Mouse (Mus musculus) forebrain, embryonic 16.5 days (tissue): Measurements from ENCODE around the gene Smo. TPM values are rescaled to one million over a fixed set of nuclear protein-coding genes. Genes with fewer than 3 reads are reported as not detected.
"Not testable (repeated sequence)": the region's sequence is repeated elsewhere in the genome, so short reads cannot be mapped to it uniquely, and the experiment has no call there.

Source experiments
- ATAC-seq: fragments of 200-750 bp; cut with Nextera tagmentation; 2 replicates; pipeline ENCODE4 v1.8.0; 2017; ENCODE audit warnings: mild to moderate bottlenecking, moderate library complexity
- H3K27ac ChIP-seq: fragments of 300-500 bp; sonication (generic); 2 replicates; pipeline ENCODE4 v1.5.1; 2014; ENCODE audit warnings: low read length, control low read depth
- H3K27me3 ChIP-seq: fragments of 300-500 bp; sonication (generic); replicated peaks from 2 replicates; pipeline ENCODE4 v1.6.1; 2014; ENCODE audit warnings: low read length; ENCODE audit not compliant: control insufficient read depth, insufficient read depth
- H3K36me3 ChIP-seq: fragments of 300-500 bp; sonication (generic); 2 replicates; pipeline ENCODE4 v1.6.1; 2014; ENCODE audit not compliant: control insufficient read depth, insufficient read depth
- H3K4me1 ChIP-seq: fragments of 300-500 bp; sonication (generic); replicated peaks from 2 replicates; pipeline ENCODE4 v1.6.1; 2014; ENCODE audit warnings: low read length; ENCODE audit not compliant: control insufficient read depth, insufficient read depth
- H3K4me2 ChIP-seq: fragments of 300-500 bp; sonication (generic); 2 replicates; pipeline ENCODE4 v1.6.1; 2014; ENCODE audit warnings: mild to moderate bottlenecking, low read length, control low read depth
- H3K4me3 ChIP-seq: fragments of 300-500 bp; sonication (generic); replicated peaks from 2 replicates; pipeline ENCODE4 v1.5.1; 2014; ENCODE audit warnings: mild to moderate bottlenecking, low read length, control low read depth
- H3K9ac ChIP-seq: fragments of 300-500 bp; sonication (generic); replicated peaks from 2 replicates; pipeline ENCODE4 v1.6.1; 2014; ENCODE audit warnings: low read depth, low read length, control low read depth
- H3K9me3 ChIP-seq: fragments of 300-500 bp; sonication (generic); 2 replicates; pipeline ENCODE4 v1.6.1; 2016; ENCODE audit warnings: low read length; ENCODE audit not compliant: control insufficient read depth
- WGBS: fragments of 180-500 bp; shearing (Covaris S2); extraction: QIAGEN DNeasy Blood & Tissue Kit; methylation state at CpG from one replicate; pipeline ENCODE4 v1.1.7; 2014; 5-methylcytosine and 5-hydroxymethylcytosine counted together
- polyA plus RNA-seq: library from polyadenylated mRNA; unstranded; fragments of >200 nt; fragmentation: Nextera tagmentation; extraction: Ambion mirVana; gene quantifications from 2 replicates; pipeline ENCODE4 v1.2.1, GENCODE M21; 2015

Gene Smo
- polyA plus RNA-seq, 1 experiment from 2014 or later = 11.5 TPM

- H3K36me3 ChIP-seq = no peaks in the 10 kb centered on the region
- WGBS = 85% methylated on average over 3 of the region's 3 CpGs
- H3K4me1 ChIP-seq = 0 out of 2 replicates have a peak, but pooled peaks cover 3% of the 10 kb centered on the region
- no peak overlapping the region for H3K4me2 ChIP-seq
- no peak for ATAC-seq
- peaks cover 6% of the 10 kb centered on the region for H3K9me3 ChIP-seq
- H3K4me3 ChIP-seq = no peak overlapping the region
- H3K9ac ChIP-seq = no peak overlapping the region
- no peak overlapping the region for H3K27ac ChIP-seq
- H3K27me3 ChIP-seq = no peaks in the 10 kb centered on the region
Measured at GRCm38 (mm10) chr6:29751466-29752152, 16.3 kb downstream of the Smo start.

DNA sequence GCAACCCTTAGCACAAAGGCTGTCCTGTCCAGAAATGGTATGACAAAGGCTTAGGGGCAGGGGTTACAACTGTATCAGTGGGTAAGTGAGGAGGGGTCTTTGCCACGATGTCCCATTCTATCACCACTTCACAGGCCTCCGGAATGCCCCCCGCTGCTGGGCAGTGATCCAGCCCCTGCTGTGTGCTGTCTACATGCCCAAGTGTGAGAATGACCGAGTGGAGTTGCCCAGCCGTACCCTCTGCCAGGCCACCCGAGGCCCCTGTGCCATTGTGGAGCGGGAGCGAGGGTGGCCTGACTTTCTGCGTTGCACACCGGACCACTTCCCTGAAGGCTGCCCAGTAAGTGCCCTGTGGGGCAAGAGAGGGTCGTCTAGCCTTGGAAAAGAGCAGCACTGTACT, 18.0 kb downstream of the Smo start:
- Histone ChIP-seq H3K27ac (no peak overlapping the region), H3K4me2 (no peak overlapping the region), H3K4me3 (no peak overlapping the region), H3K36me3 (no peaks in the 10 kb centered on the region), H3K27me3 (no peaks in the 10 kb centered on the region), H3K9ac (no peak overlapping the region), H3K9me3 (peaks cover 3% of the 10 kb centered on the region), H3K4me1 (0 out of 2 replicates have a peak, but pooled peaks cover 5% of the 10 kb centered on the region)
- 70% methylated on average over 11 of the region's 11 CpGs for WGBS
- no peak for ATAC-seq

DNA sequence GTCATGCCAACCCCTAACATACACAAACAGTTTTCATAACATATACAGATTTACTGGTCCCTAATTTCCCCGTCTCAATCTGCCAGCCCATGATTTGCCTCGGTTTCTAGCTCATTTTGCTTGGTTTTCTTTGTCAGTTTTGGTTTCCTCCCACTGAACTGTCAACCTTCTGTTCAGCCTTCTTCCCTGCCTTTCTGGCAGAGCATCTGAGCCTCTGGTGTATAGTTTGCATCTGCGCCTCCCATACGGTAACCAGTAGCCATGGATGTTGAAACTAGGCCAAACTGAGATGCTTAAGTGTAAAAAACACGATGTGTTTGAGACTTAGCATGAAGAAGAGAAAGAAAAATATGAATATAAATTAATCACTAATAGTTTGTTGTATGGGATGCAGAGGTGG, 20.7 kb downstream of the Smo start:
- ATAC-seq = peak; percentile 52
- Histone ChIP-seq H3K4me2 (no peak overlapping the region), H3K4me1 (0 out of 2 replicates have a peak, but pooled peaks cover 5% of the 10 kb centered on the region), H3K4me3 (no peak overlapping the region), H3K27me3 (no peaks in the 10 kb centered on the region), H3K9me3 (no peaks in the 10 kb centered on the region), H3K9ac (no peak overlapping the region), H3K27ac (no peak overlapping the region), H3K36me3 (no peaks in the 10 kb centered on the region)
- 73% methylated on average over 5 of the region's 5 CpGs for WGBS

DNA sequence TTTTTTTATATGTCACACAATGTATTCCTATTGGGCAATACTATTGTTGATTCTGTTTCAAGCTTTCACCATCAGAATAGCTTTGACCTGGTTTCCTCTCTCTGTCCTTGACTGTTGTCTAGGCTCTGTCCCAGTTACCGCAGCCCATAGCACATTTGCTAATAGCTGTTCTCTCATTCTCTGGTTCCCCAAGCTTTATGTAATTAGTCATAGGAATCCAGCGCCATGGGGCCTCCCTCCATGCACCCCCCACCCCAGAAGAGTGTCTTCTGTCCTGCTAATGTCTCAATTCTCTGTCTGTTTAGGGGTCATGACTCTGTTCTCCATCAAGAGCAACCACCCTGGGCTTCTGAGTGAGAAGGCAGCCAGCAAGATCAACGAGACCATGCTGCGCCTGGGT, 21.2 kb downstream of the Smo start:
- 0 out of 2 replicates have a peak, but pooled peaks cover 5% of the 10 kb centered on the region for H3K4me1 ChIP-seq
- no peak overlapping the region for H3K9ac ChIP-seq
- no peak overlapping the region for H3K4me2 ChIP-seq
- H3K36me3 ChIP-seq = no peaks in the 10 kb centered on the region
- H3K27me3 ChIP-seq = no peaks in the 10 kb centered on the region
- H3K9me3 ChIP-seq = no peaks in the 10 kb centered on the region
- no peak overlapping the region for H3K27ac ChIP-seq
- 95% methylated on average over 4 of the region's 4 CpGs for WGBS
- no peak for ATAC-seq
- no peak overlapping the region for H3K4me3 ChIP-seq

GRCm38 (mm10) chr6:29758417-29758816, 23.1 kb downstream of the Smo start:
- Histone ChIP-seq H3K36me3 (no peaks in the 10 kb centered on the region), H3K9me3 (no peaks in the 10 kb centered on the region), H3K27me3 (no peaks in the 10 kb centered on the region), H3K4me2 (no peak overlapping the region), H3K27ac (no peak overlapping the region), H3K4me1 (0 out of 2 replicates have a peak, but pooled peaks cover 5% of the 10 kb centered on the region), H3K9ac (no peak overlapping the region), H3K4me3 (no peak overlapping the region)
- ATAC-seq = peak; percentile 43
- 41% methylated on average over 4 of the region's 4 CpGs for WGBS

GRCm38 (mm10) chr6:29759012-29759679, 23.8 kb downstream of the Smo start:
- Histone ChIP-seq H3K4me2 (no peak overlapping the region), H3K4me1 (0 out of 2 replicates have a peak, but pooled peaks cover 5% of the 10 kb centered on the region), H3K4me3 (no peak overlapping the region), H3K36me3 (no peaks in the 10 kb centered on the region), H3K9ac (no peak overlapping the region), H3K9me3 (no peaks in the 10 kb centered on the region), H3K27ac (no peak overlapping the region), H3K27me3 (no peaks in the 10 kb centered on the region)
- peak; percentile 7; the same call in 1 of the 2 replicates for ATAC-seq
- 87% methylated on average over 13 of the region's 13 CpGs for WGBS

DNA sequence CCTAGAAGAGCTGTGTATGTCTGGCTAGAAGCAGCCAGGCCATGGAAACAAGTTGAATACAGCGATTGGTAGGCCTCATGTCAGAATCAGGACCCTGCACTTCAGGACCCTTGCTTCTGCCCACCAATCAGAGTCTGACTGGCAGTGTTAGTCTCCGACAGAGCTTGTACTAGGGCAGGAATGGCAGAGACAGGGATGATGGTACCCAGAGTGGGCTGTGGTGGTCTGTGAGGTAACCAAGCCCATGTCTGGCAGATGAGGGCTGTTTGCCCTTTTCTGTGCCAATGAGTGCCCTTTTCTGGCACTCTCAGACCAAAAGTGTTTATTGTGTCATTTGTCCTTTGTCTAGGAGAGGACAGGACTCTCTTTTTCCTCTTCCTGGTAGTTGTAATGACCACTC, 25.1 kb downstream of the Smo start:
- H3K4me2 ChIP-seq, ATAC-seq, H3K4me3 ChIP-seq, H3K27ac ChIP-seq, H3K9me3 ChIP-seq, H3K36me3 ChIP-seq, H3K9ac ChIP-seq, H3K27me3 ChIP-seq, H3K4me1 ChIP-seq: not testable (repeated sequence)
- 97% methylated on average over 2 of the region's 2 CpGs for WGBS

- WGBS = 88% methylated on average over 4 of the region's 4 CpGs
- 0 out of 2 replicates have a peak, but pooled peaks cover 5% of the 10 kb centered on the region for H3K4me1 ChIP-seq
- no peak overlapping the region for H3K4me3 ChIP-seq
- ATAC-seq = no peak
- H3K4me2 ChIP-seq = no peak overlapping the region
- no peaks in the 10 kb centered on the region for H3K27me3 ChIP-seq
- no peak overlapping the region for H3K27ac ChIP-seq
- no peak overlapping the region for H3K9ac ChIP-seq
- H3K36me3 ChIP-seq = no peaks in the 10 kb centered on the region
- H3K9me3 ChIP-seq = no peaks in the 10 kb centered on the region
Measured at GRCm38 (mm10) chr6:29761282-29761681, 26.0 kb downstream of the Smo start.

- WGBS = 63% methylated on average over 4 of the region's 4 CpGs
Measured at GRCm38 (mm10) chr6:29762524-29762923, 27.2 kb downstream of the Smo start.

More at GRCm38 (mm10) chr6:29762524-29762923, 27.2 kb downstream of the Smo start:
- Histone ChIP-seq H3K27me3 (no peaks in the 10 kb centered on the region), H3K4me1 (no peaks in the 10 kb centered on the region), H3K36me3 (no peaks in the 10 kb centered on the region), H3K9me3 (no peaks in the 10 kb centered on the region), H3K27ac (no peak overlapping the region), H3K9ac (no peak overlapping the region), H3K4me3 (no peak overlapping the region), H3K4me2 (no peak overlapping the region)
- no peak for ATAC-seq
